ENCODE assay signal across 8 mouse cellular contexts in the genomic region with DNA sequence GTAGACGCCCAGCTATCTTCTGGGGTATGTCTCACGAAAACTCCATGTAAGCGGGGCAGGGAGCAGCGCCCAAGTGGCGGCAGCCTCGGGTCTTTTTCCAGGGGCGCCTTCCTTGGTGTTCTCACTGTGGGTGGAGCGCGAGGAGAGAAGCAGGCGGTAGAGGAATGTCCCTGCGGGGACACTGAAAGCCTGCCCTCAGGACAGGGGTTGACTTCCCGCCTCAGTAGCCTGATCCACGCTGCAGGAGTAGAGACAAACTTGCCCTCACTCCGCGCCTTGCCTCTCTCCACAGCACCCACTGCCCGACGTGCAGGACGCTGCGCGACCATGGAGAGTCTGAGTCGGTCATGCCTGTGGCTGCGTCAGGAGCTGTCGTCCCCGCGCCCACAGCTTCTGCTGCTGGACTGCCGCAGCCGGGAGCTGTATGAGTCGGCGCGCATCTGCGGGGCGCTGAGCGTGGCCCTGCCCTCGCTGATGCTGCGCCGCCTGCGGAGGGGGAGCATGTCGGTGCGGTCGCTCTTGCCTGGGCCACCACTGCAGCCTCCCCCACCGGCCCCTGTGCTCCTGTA. TPM values are rescaled to one million over a fixed set of nuclear protein-coding genes. Genes with fewer than 3 reads are reported as not detected.
DNase-seq lines count a peak whose midpoint lies in the region; ATAC-seq and TF ChIP-seq lines count a peak whose summit lies in the region.

No protein-coding gene starts in this region.

- H3K27ac ChIP-seq in lung, postnatal 0 days (ENCODE audit: low read length): no peak overlapping the region
- no peak overlapping the region for H3K27ac ChIP-seq in forebrain, embryonic 11.5 days (ENCODE audit: low read depth, low read length)
- no peak overlapping the region for H3K27ac ChIP-seq in liver, embryonic 11.5 days (ENCODE audit: low read depth, low read length)
- no peak overlapping the region for H3K27ac ChIP-seq in stomach, embryonic 14.5 days (ENCODE audit: low read length)

- no peak for TF ChIP-seq EP300 in lung, postnatal 0 days (IDR thresholded peaks at IDR 0.05)

- peaks cover 4% of the 10 kb centered on the region; the same call in 1 of the 2 replicates for H3K27me3 ChIP-seq in lung, postnatal 0 days (replicated peaks; ENCODE audit: insufficient read depth, low read length)
- peaks cover 35% of the 10 kb centered on the region for H3K27me3 ChIP-seq in forebrain, embryonic 11.5 days (ENCODE audit: control insufficient read depth, insufficient read depth, low read length)
- peaks cover 67% of the 10 kb centered on the region for H3K27me3 ChIP-seq in liver, embryonic 11.5 days (replicated peaks; ENCODE audit: control insufficient read depth, insufficient read depth, low read length)
- peaks cover 7% of the 10 kb centered on the region; the same call in 1 of the 2 replicates for H3K27me3 ChIP-seq in stomach, embryonic 14.5 days (ENCODE audit: control insufficient read depth, insufficient read depth, low read length)

- H3K9me3 ChIP-seq in lung, postnatal 0 days (ENCODE audit: low read length): no peaks in the 10 kb centered on the region
- no peaks in the 10 kb centered on the region for H3K9me3 ChIP-seq in forebrain, embryonic 11.5 days (ENCODE audit: control insufficient read depth, low read length)
- no peaks in the 10 kb centered on the region for H3K9me3 ChIP-seq in liver, embryonic 11.5 days (ENCODE audit: control insufficient read depth, low read length)
- no peaks in the 10 kb centered on the region for H3K9me3 ChIP-seq in stomach, embryonic 14.5 days (ENCODE audit: control insufficient read depth, low read depth, low read length)

- H3K9ac ChIP-seq in lung, postnatal 0 days (replicated peaks; ENCODE audit: low read depth): no peak overlapping the region
- no peak overlapping the region; the same call in 1 of the 2 replicates for H3K9ac ChIP-seq in forebrain, embryonic 11.5 days (ENCODE audit: low read length)
- peak overlapping the region; percentile 50 for H3K9ac ChIP-seq in liver, embryonic 11.5 days (ENCODE audit: low read depth, low read length)
- H3K9ac ChIP-seq in stomach, embryonic 14.5 days (replicated peaks; ENCODE audit: low read depth, low read length): no peak overlapping the region

- peak overlapping the region; percentile 49 for H3K4me2 ChIP-seq in lung, postnatal 0 days (replicated peaks; ENCODE audit: low read depth, low read length)
- H3K4me2 ChIP-seq in forebrain, embryonic 11.5 days (ENCODE audit: low read depth, low read length, severe bottlenecking): peak overlapping the region; percentile 49
- peak overlapping the region; percentile 67 for H3K4me2 ChIP-seq in liver, embryonic 11.5 days
- H3K4me2 ChIP-seq in stomach, embryonic 14.5 days (replicated peaks; ENCODE audit: low read depth, low read length): peak overlapping the region; percentile 51

- WGBS in lung, postnatal 0 days: 15% methylated on average over 32 of the region's 41 CpGs
- 13% methylated on average over 34 of the region's 41 CpGs for WGBS in forebrain, embryonic 11.5 days
- WGBS in liver, embryonic 11.5 days: 12% methylated on average over 41 of the region's 41 CpGs
- WGBS in stomach, embryonic 14.5 days: 27% methylated on average over 33 of the region's 41 CpGs

- DNase-seq in lung, postnatal 0 days (ENCODE audit: low spot score): no peak
- no peak for DNase-seq in lung, postnatal 4 days
- peak; percentile 60 for DNase-seq in forebrain, embryonic 11.5 days (ENCODE audit: low spot score)
- DNase-seq in liver, embryonic 11.5 days (ENCODE audit: low spot score): no peak
- DNase-seq in spleen, postnatal 4 days (ENCODE audit: low spot score in 2 of 2): no peak
- DNase-seq in gastrocnemius, postnatal 25 days: no peak
- no peak for DNase-seq in cerebellum, adult 9-10 months

- H3K4me1 ChIP-seq in lung, postnatal 0 days (ENCODE audit: insufficient read depth, low read depth, low read length): 0 out of 2 replicates have a peak, but pooled peaks cover 3% of the 10 kb centered on the region
- H3K4me1 ChIP-seq in forebrain, embryonic 11.5 days (replicated peaks; ENCODE audit: control insufficient read depth, insufficient read depth, low read length): no peaks in the 10 kb centered on the region
- no peaks in the 10 kb centered on the region for H3K4me1 ChIP-seq in liver, embryonic 11.5 days (replicated peaks; ENCODE audit: control insufficient read depth, insufficient read depth, low read length)
- H3K4me1 ChIP-seq in stomach, embryonic 14.5 days (ENCODE audit: control insufficient read depth, insufficient read depth, low read length): no peaks in the 10 kb centered on the region

- TF ChIP-seq CTCF in lung, postnatal 0 days (IDR thresholded peaks at IDR 0.05): no peak

- H3K4me3 ChIP-seq in lung, postnatal 0 days (ENCODE audit: low read depth, low read length): peak overlapping the region; percentile 12
- H3K4me3 ChIP-seq in forebrain, embryonic 11.5 days (ENCODE audit: low read depth, low read length): peak overlapping the region; percentile 27
- peak overlapping the region; percentile 47 for H3K4me3 ChIP-seq in liver, embryonic 11.5 days (ENCODE audit: low read depth, low read length)
- H3K4me3 ChIP-seq in stomach, embryonic 14.5 days (ENCODE audit: low read depth, low read length): peak overlapping the region; percentile 30

- peak; percentile 16; the same call in 1 of the 2 replicates for ATAC-seq in lung, postnatal 0 days
- ATAC-seq in forebrain, embryonic 11.5 days (replicated peaks; ENCODE audit: low FRiP score): 0 out of 2 replicates have a peak, but pooled peaks have one; percentile 16
- ATAC-seq in liver, embryonic 11.5 days (replicated peaks; ENCODE audit: low FRiP score): no peak; the same call in 1 of the 2 replicates
- 0 out of 2 replicates have a peak, but pooled peaks have one; percentile 23 for ATAC-seq in stomach, embryonic 14.5 days (ENCODE audit: insufficient number of reproducible peaks, insufficient read depth, low FRiP score, low read depth)

- H3K36me3 ChIP-seq in lung, postnatal 0 days (ENCODE audit: insufficient read depth, low read length): no peaks in the 10 kb centered on the region
- H3K36me3 ChIP-seq in forebrain, embryonic 11.5 days (ENCODE audit: control insufficient read depth, insufficient read depth, low read length): no peaks in the 10 kb centered on the region
- no peaks in the 10 kb centered on the region for H3K36me3 ChIP-seq in liver, embryonic 11.5 days (ENCODE audit: control insufficient read depth, insufficient read depth, low read length)
- no peaks in the 10 kb centered on the region for H3K36me3 ChIP-seq in stomach, embryonic 14.5 days (ENCODE audit: control insufficient read depth, insufficient read depth, low read length)

RNA-seq across cellular contexts. Expression of gene Dusp9, which starts 0.8 kb away (rescaled TPM):
- polyA plus RNA-seq in lung, postnatal 0 days (2015; fragmentation: Nextera tagmentation; extraction: Ambion mirVana): 2.2 and 2.4 TPM in 2 replicates
- 4.5 and 5.5 TPM in 2 replicates for polyA plus RNA-seq in forebrain, embryonic 11.5 days (2014; fragmentation: Nextera tagmentation; extraction: Ambion mirVana)
- polyA plus RNA-seq in liver, embryonic 11.5 days (2014; fragmentation: Nextera tagmentation; extraction: Ambion mirVana): 20.6 and 30.7 TPM in 2 replicates
- polyA plus RNA-seq in stomach, embryonic 14.5 days (2014; fragmentation: Nextera tagmentation; extraction: Ambion mirVana): 5.0 and 7.3 TPM in 2 replicates
- total RNA-seq in gastrocnemius, postnatal 25 days (2021): not detected

RNA-seq across cellular contexts. Expression of gene Pnck, which starts 19.9 kb away (rescaled TPM):
- 3.9 and 5.5 TPM in 2 replicates for polyA plus RNA-seq in lung, postnatal 0 days (2015; fragmentation: Nextera tagmentation; extraction: Ambion mirVana)
- 11.1 and 17.4 TPM in 2 replicates for polyA plus RNA-seq in forebrain, embryonic 11.5 days (2014; fragmentation: Nextera tagmentation; extraction: Ambion mirVana)
- polyA plus RNA-seq in liver, embryonic 11.5 days (2014; fragmentation: Nextera tagmentation; extraction: Ambion mirVana): 2.2 and 2.3 TPM in 2 replicates
- polyA plus RNA-seq in stomach, embryonic 14.5 days (2014; fragmentation: Nextera tagmentation; extraction: Ambion mirVana): 27.0 and 27.7 TPM in 2 replicates
- total RNA-seq in gastrocnemius, postnatal 25 days (2021): 10 to 100 TPM in 1 of 2 experiments, 1 to 10 TPM in 1; 8.6 to 10.3 TPM

RNA-seq across cellular contexts. Expression of gene Slc6a8, which starts 33.0 kb away (rescaled TPM):
- 7.5 and 7.8 TPM in 2 replicates for polyA plus RNA-seq in lung, postnatal 0 days (2015; fragmentation: Nextera tagmentation; extraction: Ambion mirVana)
- 7.5 and 9.0 TPM in 2 replicates for polyA plus RNA-seq in forebrain, embryonic 11.5 days (2014; fragmentation: Nextera tagmentation; extraction: Ambion mirVana)
- polyA plus RNA-seq in liver, embryonic 11.5 days (2014; fragmentation: Nextera tagmentation; extraction: Ambion mirVana): 2.2 and 2.4 TPM in 2 replicates
- 11.0 and 12.2 TPM in 2 replicates for polyA plus RNA-seq in stomach, embryonic 14.5 days (2014; fragmentation: Nextera tagmentation; extraction: Ambion mirVana)
- total RNA-seq in gastrocnemius, postnatal 25 days (2021): 100 to 1,000 TPM in 1 of 2 experiments, 10 to 100 TPM in 1; 96.2 to 127 TPM
